Mouse (Mus musculus) embryo, embryonic 11.5 days (tissue): ENCODE results near the gene Msi2.
A peak's percentile ranks its signal among the peaks of the same experiment; 100 is the strongest.

Experiments
- DNase-seq: peaks from one replicate; pipeline ENCODE4 v3.0.0-alpha.2; 2012; ENCODE audit warnings: low read depth, low spot score

Gene Msi2

GRCm38 (mm10) chr11:88676597-88676996 is 41.7 kb downstream of the Msi2 start:
- DNase-seq: no peak

DNA sequence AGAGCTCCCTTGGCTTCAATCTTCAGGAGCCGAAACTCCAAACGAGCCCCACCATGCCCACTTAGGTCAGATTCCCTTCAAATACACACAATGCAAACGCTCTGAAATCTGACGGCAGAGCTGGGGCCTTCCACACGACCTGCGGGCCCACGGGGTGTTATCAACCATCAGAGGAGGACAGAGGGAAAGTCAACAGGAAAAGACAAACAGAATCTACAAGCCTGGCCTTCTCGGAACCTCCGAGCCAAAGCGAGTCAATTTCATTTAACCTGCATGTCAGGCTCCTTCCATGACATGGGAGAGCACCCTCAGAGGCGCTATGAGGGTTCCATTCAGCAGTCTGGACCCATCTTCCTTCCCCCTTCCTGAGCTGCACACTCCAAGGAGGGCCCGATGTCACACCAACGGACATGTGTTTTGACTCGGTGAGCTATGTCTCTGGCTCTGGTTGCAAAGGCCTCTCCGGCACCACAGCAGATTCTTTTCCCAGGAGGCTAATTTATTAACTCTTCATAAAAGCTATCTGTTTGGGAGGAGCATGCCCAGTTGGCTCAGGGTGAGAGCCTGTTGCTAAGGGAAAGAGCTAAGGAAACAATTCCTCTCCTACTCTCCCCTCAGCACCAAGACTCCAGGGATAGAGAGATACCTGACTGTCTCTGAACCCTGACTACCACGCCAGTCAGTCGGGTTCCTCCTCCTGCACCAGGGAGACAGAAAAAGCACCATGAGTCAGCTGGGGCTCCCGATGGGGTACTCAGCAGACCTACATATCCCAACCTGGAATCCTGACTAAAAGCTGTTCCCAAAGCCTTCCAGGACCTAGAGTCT is 42.6 kb downstream of the Msi2 start:
- DNase-seq: no peak

GRCm38 (mm10) chr11:88674075-88674474 is 44.2 kb downstream of the Msi2 start:
- DNase-seq: no peak

DNA sequence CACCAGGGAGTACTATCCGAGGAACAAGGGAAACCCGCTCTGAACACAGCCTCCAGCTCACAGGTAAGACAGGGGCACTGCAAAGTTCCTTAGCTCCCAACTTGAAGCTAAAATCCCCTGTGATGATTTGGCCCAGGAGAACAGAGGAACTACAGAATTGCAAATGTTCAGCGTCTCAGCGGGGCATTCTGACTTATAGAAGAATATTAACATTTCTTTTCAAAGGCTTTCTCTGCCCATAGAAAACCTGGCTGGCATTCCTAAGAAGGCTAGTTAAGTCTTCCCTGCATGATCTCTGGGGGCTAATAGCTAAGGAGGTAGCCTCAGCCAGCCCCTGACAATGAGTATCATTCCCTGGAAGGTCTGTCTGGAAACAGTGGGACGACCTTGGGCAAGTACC is 47.4 kb downstream of the Msi2 start:
- DNase-seq: no peak

DNA sequence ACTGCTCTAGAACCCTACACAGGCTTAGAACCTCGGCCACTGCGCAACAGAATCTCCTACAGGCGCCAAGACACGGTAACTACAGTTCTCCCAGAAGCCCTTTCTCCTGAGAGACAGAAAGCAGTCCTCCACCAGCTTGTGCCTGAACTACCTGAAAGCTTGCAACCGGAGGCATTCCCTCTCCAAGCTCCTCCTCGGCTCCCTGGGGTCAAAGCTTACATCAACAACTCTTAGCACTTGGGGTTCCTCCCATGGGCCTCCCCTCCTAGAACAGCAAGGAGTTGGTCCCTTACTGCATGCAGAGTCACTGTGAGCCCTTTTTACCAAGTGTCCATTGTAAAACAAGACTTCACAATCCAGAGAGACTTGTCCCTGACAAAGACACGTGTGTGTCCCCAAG is 49.2 kb downstream of the Msi2 start:
- DNase-seq: no peak

DNA sequence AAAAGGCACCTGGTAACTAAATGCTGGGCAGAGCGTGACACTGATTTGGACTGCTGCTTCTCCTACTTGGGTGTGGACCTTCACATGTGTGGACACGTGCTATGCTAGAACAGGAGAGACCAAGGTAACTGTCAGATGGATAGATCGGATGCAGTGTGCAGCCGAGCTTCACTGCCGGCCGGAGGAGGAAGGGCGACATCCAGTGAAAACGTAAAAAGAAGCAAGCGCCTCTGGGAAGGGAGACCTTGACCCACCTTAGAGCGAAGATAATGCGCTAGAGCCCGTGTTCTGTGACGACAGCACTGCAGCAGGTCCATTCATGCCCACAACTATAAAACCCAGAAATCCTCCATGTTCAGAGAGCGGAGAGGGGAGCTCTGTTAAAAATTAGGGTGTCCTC is 50.0 kb downstream of the Msi2 start:
- no peak for DNase-seq

DNA sequence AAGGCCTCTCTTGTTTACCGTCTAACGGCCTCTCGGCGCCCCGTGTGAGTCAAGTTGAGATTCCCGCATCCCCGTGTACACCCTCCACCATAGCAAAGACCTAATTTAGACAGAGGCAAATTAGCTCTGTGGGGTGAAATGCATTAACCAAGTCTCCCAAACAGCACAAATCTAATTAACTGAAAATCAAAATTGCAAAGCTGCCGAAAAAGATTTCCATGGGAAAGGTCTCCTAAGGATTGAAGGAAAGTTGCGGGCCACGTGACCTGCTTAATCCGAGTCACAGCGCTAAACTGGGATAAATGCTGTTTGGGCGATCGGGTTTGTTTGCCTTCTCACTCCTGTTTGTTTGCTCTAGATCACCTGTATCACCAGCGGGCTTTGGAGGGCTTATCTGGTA is 52.5 kb downstream of the Msi2 start:
- DNase-seq: no peak

DNA sequence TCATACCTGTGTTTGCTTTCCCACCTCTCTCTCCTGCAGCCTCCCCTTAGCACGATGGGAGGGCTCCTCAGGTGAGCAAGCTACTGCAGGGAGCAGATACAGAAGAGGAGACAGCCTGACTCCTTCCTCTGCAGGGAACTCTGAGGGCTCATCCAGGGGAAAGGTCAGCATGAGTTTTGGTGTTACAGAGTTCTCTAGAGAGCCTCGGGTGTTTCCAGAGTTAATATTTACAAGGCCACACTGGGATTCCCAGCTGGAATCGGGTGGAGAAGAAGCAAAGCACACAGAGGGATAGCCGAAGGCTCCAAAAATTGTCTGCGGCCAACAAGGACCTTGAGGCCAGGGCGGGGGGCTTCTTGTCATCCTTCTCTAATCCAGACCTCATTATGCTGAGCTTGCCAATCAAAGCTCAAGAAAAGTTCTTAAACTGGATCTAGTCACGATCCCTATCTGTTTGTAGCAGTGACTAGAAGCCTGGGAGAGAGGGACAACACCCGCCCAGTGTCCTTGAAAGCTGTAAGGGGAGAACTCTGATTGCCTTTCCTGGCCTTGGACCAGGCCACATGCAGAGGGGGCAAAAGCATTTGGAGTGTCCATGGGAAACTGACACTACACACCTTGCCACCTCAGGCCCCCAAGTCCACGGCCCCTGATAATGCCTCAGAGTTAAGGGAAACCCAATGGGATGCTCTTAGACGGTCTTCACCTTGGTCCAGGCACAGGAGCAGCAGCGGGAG is 56.7 kb downstream of the Msi2 start:
- no peak for DNase-seq

DNA sequence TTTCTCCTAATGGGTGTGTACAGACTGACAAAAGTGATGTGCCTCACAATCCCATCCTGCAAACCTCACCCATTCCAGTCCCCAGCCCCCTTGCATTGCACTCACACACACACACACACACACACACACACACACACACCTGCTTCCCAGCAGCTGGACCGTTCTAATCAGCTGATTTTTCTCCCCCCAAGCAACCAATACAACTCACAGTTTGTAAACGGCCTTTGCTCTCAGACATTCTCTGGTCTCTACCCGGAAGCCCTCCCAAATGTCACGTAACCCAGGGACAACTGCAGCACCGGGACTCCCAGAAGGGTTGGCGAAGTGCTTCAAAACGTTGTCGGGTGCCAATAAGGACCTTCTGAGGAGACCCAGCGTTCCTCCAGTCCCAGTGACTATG is 57.9 kb downstream of the Msi2 start:
- no peak for DNase-seq

- DNase-seq: no peak
Observed at GRCm38 (mm10) chr11:88658926-88659325, 59.4 kb downstream of the Msi2 start.

DNA sequence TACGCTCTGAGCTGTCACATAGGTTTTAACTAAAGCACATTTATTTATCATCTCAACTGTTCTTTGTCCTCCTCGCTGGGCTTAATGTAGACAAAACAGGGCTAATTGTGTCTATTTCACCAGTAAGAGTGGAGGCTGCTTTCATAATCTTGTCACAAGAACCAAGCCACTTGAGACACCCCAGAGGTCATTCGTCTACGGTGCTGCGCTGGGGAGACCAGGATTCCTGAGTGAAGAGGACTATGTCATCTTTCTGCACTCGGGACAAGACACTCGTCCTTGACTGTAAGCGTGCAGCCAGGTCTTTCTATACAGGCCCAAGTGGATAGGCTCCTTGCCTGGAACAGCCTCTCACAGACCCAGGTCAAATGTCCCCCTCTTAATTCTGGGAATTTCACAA is 62.5 kb downstream of the Msi2 start:
- no peak for DNase-seq

DNA sequence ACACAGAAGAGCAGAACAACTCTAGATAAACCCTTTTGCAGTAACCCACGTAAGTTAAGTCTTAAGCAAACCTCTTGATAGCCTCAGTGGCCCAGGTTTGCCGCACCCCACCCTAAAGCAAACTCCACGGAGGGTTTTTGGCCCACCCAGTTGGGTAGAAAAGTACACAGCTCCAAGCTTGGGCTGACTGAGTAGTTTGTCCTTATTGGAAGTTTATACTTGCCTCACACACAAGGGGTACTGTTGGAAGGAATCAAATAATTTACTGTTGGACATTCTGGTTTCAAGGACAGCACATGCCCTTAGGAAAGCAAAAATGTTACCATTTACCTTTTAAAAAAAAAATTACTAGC is 63.1 kb downstream of the Msi2 start:
- DNase-seq: no peak

- no peak for DNase-seq
Observed at GRCm38 (mm10) chr11:88654391-88655213, 63.7 kb downstream of the Msi2 start.

GRCm38 (mm10) chr11:88650275-88650674 is 68.0 kb downstream of the Msi2 start:
- no peak for DNase-seq

- no peak for DNase-seq
Observed at GRCm38 (mm10) chr11:88649009-88649408, 69.3 kb downstream of the Msi2 start.

DNA sequence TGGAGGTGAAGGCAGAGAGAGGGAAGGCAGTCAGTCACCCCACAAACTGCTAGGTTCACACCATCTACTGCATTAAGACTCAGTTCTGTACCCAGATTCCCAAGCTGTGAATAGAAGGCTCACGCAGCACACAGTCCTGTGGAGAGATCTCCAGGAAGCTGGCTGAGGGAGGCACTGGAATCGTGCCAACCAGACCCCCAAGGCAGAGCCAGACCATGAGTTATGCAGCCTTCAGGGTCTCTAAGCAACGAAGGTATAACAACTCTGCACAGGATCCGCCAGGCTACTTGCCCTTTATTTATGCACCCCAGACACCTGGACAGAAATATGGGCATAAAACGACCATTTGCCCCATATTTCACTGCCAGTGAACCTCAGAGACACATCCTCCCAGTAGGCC is 69.9 kb downstream of the Msi2 start:
- DNase-seq: peak; percentile 22

- no peak for DNase-seq
Observed at GRCm38 (mm10) chr11:88646493-88646892, 71.8 kb downstream of the Msi2 start.

GRCm38 (mm10) chr11:88645821-88646220 is 72.5 kb downstream of the Msi2 start:
- no peak for DNase-seq

DNA sequence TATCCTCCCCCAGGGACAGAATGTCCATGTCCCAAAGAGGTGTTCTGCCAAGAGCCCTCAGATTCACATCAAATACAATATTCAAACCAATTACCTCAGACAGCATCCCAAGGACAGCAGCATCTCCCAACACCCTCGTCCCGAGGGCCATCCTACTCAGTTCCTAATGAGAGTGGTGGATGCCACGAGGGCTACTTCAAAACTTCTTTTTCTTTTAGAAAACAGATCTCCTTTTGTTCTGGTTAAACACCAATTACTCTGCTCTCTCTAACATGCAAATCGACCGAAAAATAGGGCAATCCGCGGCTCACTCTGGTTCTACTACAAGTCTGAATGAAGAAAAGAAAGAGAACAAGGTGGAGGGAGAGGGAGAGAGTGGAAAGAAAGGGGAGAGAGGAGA is 73.6 kb downstream of the Msi2 start:
- DNase-seq: no peak

- no peak for DNase-seq
Observed at GRCm38 (mm10) chr11:88639862-88640261, 78.5 kb downstream of the Msi2 start.

DNA sequence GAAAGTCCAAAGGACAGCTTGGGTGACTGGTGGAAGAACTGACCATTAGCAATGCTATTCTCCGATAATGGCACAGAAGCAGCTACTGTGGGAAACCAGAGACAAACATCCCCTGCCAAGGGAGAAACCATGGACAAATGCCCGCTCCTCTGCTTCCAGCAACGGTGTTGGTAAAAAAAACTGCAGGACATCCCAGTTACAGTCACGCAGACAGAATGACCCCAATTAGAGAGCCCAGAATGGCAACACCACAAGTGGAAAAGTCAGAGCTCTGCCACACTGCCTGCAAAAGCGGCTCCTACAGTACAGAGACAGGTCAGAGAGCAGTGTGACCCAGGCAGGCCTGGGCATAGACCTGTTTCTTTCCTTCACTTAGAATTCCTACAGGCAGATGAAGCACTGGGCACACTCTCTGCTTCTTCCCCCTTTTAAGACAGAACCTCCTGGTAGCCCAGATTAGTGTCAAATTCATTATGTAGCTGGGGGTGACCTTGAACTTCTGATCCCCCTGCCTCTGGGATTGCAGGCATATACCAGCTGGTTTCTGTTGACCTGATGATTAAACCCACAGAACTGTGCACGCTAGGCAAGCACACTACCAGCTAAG is 79.3 kb downstream of the Msi2 start:
- no peak for DNase-seq

DNA sequence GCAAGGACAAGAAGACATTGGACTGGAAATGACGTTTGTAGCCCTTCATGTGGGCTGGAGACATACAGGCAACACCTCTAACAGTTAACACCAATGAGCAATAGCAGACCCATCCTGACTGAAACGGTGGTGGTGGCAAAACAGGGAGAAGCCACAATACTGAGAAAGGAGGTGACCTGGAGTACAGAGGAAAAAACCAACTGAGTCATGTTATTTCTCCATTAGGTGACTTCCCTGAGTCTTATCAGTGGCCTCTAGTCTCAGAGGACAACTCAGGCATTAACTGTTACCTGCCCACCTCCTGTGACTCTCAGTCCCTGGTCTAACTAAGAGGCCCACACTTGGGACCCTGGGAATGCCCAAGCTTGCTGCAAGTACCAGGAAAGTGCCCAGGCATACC is 80.1 kb downstream of the Msi2 start:
- DNase-seq: no peak
